9 mouse cellular contexts compared by ENCODE assay signal in genomic region chr11:51681324-51681975, GRCm38 (mm10). TPM values are rescaled to one million over a fixed set of nuclear protein-coding genes. Genes with fewer than 3 reads are reported as not detected.
DNase-seq lines count a peak whose midpoint lies in the region; ATAC-seq lines count a peak whose summit lies in the region.
"Had no signal": no experiment of that assay in that cellular context is flagged by ENCODE, and none has a peak within 500 bp of the region (broad histone marks: within the 10 kb centered on the region; RNA-seq: fewer than 3 reads in every experiment).

No protein-coding gene starts in this region.

- WGBS in limb, embryonic 10.5 days = 40% methylated on average over 13 of the region's 13 CpGs

- peaks cover 8% of the 10 kb centered on the region; the same call in 1 of the 2 replicates for H3K4me1 ChIP-seq in limb, embryonic 10.5 days

- 0 out of 2 replicates have a peak overlapping the region, but pooled peaks have one; percentile 14 for H3K27ac ChIP-seq in limb, embryonic 10.5 days

- peak; percentile 63 for ATAC-seq in activated CD4-positive, CD25-positive, alpha-beta regulatory T cell, adult 4 months
- peak; percentile 88 for ATAC-seq in common myeloid progenitor, adult 5-6 weeks (replicated peaks; ENCODE audit: low read depth, poor library complexity, severe bottlenecking)

- H3K27me3 ChIP-seq in limb, embryonic 10.5 days (ENCODE audit: low read depth, poor library complexity, severe bottlenecking) = no peaks in the 10 kb centered on the region
- H3K27me3 ChIP-seq in splenic B cell, adult 2 months (ENCODE audit: control insufficient read depth, insufficient read depth, low read length, poor library complexity, severe bottlenecking) = no peaks in the 10 kb centered on the region

- no peaks in the 10 kb centered on the region for H3K9me3 ChIP-seq in limb, embryonic 10.5 days (replicated peaks)

- peaks cover 19% of the 10 kb centered on the region for H3K36me3 ChIP-seq in limb, embryonic 10.5 days
- no peaks in the 10 kb centered on the region for H3K36me3 ChIP-seq in splenic B cell, adult 2 months (ENCODE audit: control insufficient read depth, insufficient read depth, low read length, poor library complexity, severe bottlenecking)

- H3K4me3 ChIP-seq in limb, embryonic 10.5 days = peak overlapping the region; percentile 19; the same call in 1 of the 2 replicates
- H3K4me3 ChIP-seq: erythroblast, embryonic 14.5 days had no signal

- peak; percentile 27 for DNase-seq in 3134 (ENCODE audit: extremely low read depth, insufficient read length, low spot score)
- DNase-seq in gastrocnemius, postnatal 4 days (ENCODE audit: low spot score in 2 of 2) = peak; percentile 79 to 88
- peak; percentile 89 for DNase-seq in kidney, adult 18-20 months
- peak; percentile 94 for DNase-seq in limb, embryonic 10.5 days (ENCODE audit: low spot score)
- DNase-seq in monocyte, adult 2 months (ENCODE audit: low read depth in 1 of 2, low spot score in 2 of 2) = peak; percentile 54 to 80
- DNase-seq in splenic B cell, adult 2 months (ENCODE audit: low read depth, low spot score) = peak; percentile 94

RNA-seq across cellular contexts. Expression of gene 0610009B22Rik, which starts 7.2 kb away (rescaled TPM):
- 10 to 100 TPM; 19.5 to 25.1 TPM for polyA plus RNA-seq in activated CD4-positive, CD25-positive, alpha-beta regulatory T cell, adult 4 months (2017; shearing (Covaris generic))
- total RNA-seq in common myeloid progenitor, adult 5-6 weeks (2017) = 8.6 and 18.2 TPM in 2 replicates
- total RNA-seq in gastrocnemius, postnatal 4 days (2021) = 10 to 100 TPM; 25.1 to 25.6 TPM
- 73.4 and 80.2 TPM in 2 replicates for polyA plus RNA-seq in limb, embryonic 10.5 days (2016; fragmentation: Nextera tagmentation; extraction: Ambion mirVana)

RNA-seq across cellular contexts. Expression of gene D930048N14Rik, which starts 30.7 kb away (rescaled TPM):
- 1 to 10 TPM in 1 of 2 experiments, under 1 TPM in 1; 0.60 to 1.1 TPM for polyA plus RNA-seq in activated CD4-positive, CD25-positive, alpha-beta regulatory T cell, adult 4 months (2017; shearing (Covaris generic))
- 0.05 TPM in 1 of 2 replicates, not detected in the other for total RNA-seq in common myeloid progenitor, adult 5-6 weeks (2017)
- 1 to 10 TPM; 1.1 to 1.6 TPM for total RNA-seq in gastrocnemius, postnatal 4 days (2021)
- polyA plus RNA-seq in limb, embryonic 10.5 days (2016; fragmentation: Nextera tagmentation; extraction: Ambion mirVana) = 3.2 and 4.1 TPM in 2 replicates
- polyA plus RNA-seq: erythroblast, embryonic 14.5 days had no signal

RNA-seq across cellular contexts. Expression of gene N4bp3, which starts 30.8 kb away (rescaled TPM):
- polyA plus RNA-seq in activated CD4-positive, CD25-positive, alpha-beta regulatory T cell, adult 4 months (2017; shearing (Covaris generic)) = 1 to 10 TPM; 1.7 to 2.1 TPM
- 4.3 and 4.6 TPM in 2 replicates for total RNA-seq in common myeloid progenitor, adult 5-6 weeks (2017)
- 10 to 100 TPM; 20.9 to 22.7 TPM for total RNA-seq in gastrocnemius, postnatal 4 days (2021)
- polyA plus RNA-seq in limb, embryonic 10.5 days (2016; fragmentation: Nextera tagmentation; extraction: Ambion mirVana) = 27.9 and 34.3 TPM in 2 replicates

RNA-seq across cellular contexts. Expression of gene Rmnd5b, which starts 45.8 kb away (rescaled TPM):
- 10 to 100 TPM; 33.3 to 38.6 TPM for polyA plus RNA-seq in activated CD4-positive, CD25-positive, alpha-beta regulatory T cell, adult 4 months (2017; shearing (Covaris generic))
- 15.5 and 15.8 TPM in 2 replicates for total RNA-seq in common myeloid progenitor, adult 5-6 weeks (2017)
- 10 to 100 TPM; 20.9 to 23.0 TPM for total RNA-seq in gastrocnemius, postnatal 4 days (2021)
- 37.1 and 42.1 TPM in 2 replicates for polyA plus RNA-seq in limb, embryonic 10.5 days (2016; fragmentation: Nextera tagmentation; extraction: Ambion mirVana)

Comparison
In these comparisons a context has a peak if more than half of its experiments do, and no peak if none do; other contexts are left out.
1. Peak in every context shown above with its lines: DNase-seq, ATAC-seq, H3K4me3 ChIP-seq and H3K27ac ChIP-seq.
2. DNase-seq: peak in every context shown above with its lines; median percentile 94 in limb, embryonic 10.5 days; 94 in splenic B cell, adult 2 months; 89 in kidney, adult 18-20 months; 84 in gastrocnemius, postnatal 4 days; 67 in monocyte, adult 2 months; 27 in 3134.